Mouse (Mus musculus) embryonic fibroblast, embryonic 13.5 days (primary cell): ENCODE data around the gene Tbxa2r.

ENCODE experiments used
- CTCF ChIP-seq: IDR thresholded peaks from 2 replicates; pipeline ENCODE4 v1.5.1; 2011; ENCODE audit warnings: mild to moderate bottlenecking, control low read depth, low read length, moderate library complexity, borderline replicate concordance; ENCODE audit not compliant: insufficient read depth
- POLR2A ChIP-seq: IDR thresholded peaks from 2 replicates; pipeline ENCODE4 v1.6.1; 2011; ENCODE audit warnings: low read depth, mild to moderate bottlenecking, control low read depth, low read length, moderate library complexity

DNA sequence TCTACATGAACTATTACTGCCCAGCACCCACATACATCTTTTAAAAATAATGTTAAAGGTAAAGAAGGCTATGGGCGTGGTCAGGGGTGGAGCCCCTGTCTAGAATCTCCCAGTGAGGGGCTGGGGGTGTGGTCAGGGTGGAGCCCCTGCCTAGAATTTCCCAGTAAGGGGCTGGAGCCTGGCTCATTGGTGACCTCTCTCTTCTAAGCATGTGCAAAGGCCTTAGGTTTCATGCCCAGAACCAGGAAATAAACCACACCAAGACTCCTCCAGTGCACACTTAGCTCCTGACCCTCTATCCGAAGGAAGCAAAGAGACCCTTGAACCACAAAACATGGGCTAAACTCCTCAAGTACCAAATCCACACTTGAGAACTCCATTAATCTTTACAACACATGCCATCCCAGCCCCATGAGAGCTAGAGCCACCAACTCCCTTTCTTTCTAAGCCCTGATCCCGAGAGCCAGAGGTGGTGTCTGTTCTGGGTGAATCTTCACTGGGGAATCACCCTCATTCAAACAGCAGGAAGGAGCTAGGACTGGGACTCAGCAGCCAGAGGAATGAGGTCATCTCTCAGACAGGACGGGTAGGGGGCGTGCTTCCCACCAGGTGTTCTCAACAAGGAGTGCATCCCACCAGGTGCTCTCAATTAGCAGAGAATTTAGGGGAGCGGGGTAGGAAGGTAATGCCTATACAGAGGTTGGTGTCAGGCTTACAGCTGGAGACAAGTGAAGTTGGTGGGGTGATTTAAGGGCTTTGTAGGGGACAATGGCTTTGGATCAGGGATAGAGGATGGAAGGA lies 48.2 kb downstream of the Tbxa2r start:
- no peak for TF ChIP-seq POLR2A
- TF ChIP-seq CTCF: no peak
